Mouse (Mus musculus): ENCODE measurements around the gene Rfx6. TPM values are rescaled to one million over a fixed set of nuclear protein-coding genes. Genes with fewer than 3 reads are reported as not detected.
A peak's percentile ranks its signal among the peaks of the same experiment; 100 is the strongest.

The Rfx6 gene
- total and polyA plus RNA-seq, 2 experiments from 2014 or later, result not detected

DNA sequence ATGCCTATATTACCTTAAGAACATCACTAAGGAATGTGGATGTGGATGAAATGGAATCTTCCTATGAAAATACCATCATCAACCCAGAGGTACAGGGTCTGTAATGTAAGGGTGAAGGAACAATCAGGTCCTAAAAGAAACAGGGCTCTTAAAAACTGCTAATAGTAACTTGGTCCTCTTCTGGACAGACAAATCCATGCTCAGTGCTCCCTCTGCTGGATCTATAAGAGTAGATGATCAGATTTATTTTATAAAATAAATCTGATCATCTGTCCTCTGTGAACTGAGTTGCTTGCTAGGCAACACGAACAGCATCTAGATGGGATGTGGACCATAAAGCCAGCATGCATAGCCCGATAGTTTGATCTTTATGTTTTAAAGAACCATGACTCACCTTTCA lies 102.1 kb downstream of the Rfx6 start:
- Histone ChIP-seq H3K4me2 (ENCODE audit: low read depth, low read length) (no peak overlapping the region), H3K9ac (replicated peaks; ENCODE audit: low read length) (no peak overlapping the region), H3K4me3 (ENCODE audit: low read length) (no peak overlapping the region), H3K36me3 (ENCODE audit: insufficient read depth, low read length) (no peaks in the 10 kb centered on the region), H3K9me3 (ENCODE audit: low read length) (no peaks in the 10 kb centered on the region), H3K27me3 (ENCODE audit: insufficient read depth, low read length) (no peaks in the 10 kb centered on the region), H3K27ac (no peak overlapping the region), H3K4me1 (ENCODE audit: insufficient read depth, low read length) (no peaks in the 10 kb centered on the region)
- DNase-seq (ENCODE audit: low spot score) (peak; percentile 68), ATAC-seq (peak; percentile 47; the same call in 1 of the 2 replicates)
- 60% methylated on average over 2 of the region's 2 CpGs for WGBS
- peak; percentile 57 for TF ChIP-seq CTCF (IDR thresholded peaks at IDR 0.05; ENCODE audit: low read depth)

Other genes starting within 250 kb of the Rfx6 start
- gene Gm49339, start 197.1 kb upstream of the Rfx6 start, total RNA-seq (2014; rRNA removed), result not detected in 2 replicates
- 1.0 TPM in 1 of 2 replicates, not detected in the other for gene Gm49339, start 197.1 kb upstream of the Rfx6 start, polyA plus RNA-seq (2015; fragmentation: Nextera tagmentation; extraction: Ambion mirVana)
- gene Lilr4b, start 197.1 kb upstream of the Rfx6 start, total RNA-seq (2014; rRNA removed), result not detected in 2 replicates
- 0.29 and 0.33 TPM in 2 replicates for gene Lilr4b, start 197.1 kb upstream of the Rfx6 start, polyA plus RNA-seq (2015; fragmentation: Nextera tagmentation; extraction: Ambion mirVana)
- 0.11 and 0.16 TPM in 2 replicates for gene Lilrb4a, start 186.8 kb upstream of the Rfx6 start, total RNA-seq (2014; rRNA removed)
- 0.38 and 1.6 TPM in 2 replicates for gene Lilrb4a, start 186.8 kb upstream of the Rfx6 start, polyA plus RNA-seq (2015; fragmentation: Nextera tagmentation; extraction: Ambion mirVana)
- gene Fam162b, start 87.2 kb upstream of the Rfx6 start, total RNA-seq (2014; rRNA removed), result not detected in 2 replicates
- 1.9 and 2.1 TPM in 2 replicates for gene Fam162b, start 87.2 kb upstream of the Rfx6 start, polyA plus RNA-seq (2015; fragmentation: Nextera tagmentation; extraction: Ambion mirVana)
- 0.83 TPM in 1 of 2 replicates, not detected in the other for gene Gprc6a, start 46.3 kb upstream of the Rfx6 start, total RNA-seq (2014; rRNA removed)
- 0.08 and 0.09 TPM in 2 replicates for gene Gprc6a, start 46.3 kb upstream of the Rfx6 start, polyA plus RNA-seq (2015; fragmentation: Nextera tagmentation; extraction: Ambion mirVana)

All from hindbrain, postnatal 0 days (tissue).